Mouse (Mus musculus): ENCODE measurements around the gene Cd6. TPM values are rescaled to one million over a fixed set of nuclear protein-coding genes. Genes with fewer than 3 reads are reported as not detected.

The Cd6 gene
- polyA plus RNA-seq (2015; fragmentation: Nextera tagmentation; extraction: Ambion mirVana), result 0.56 TPM in 1 of 2 replicates, not detected in the other

GRCm38 (mm10) chr19:10829436-10830175 is at the start of gene Cd6:
Cd6 (minus strand) TSS chr19:10830058.
- no peak within 1 kb of the TSS for H3K4me2 ChIP-seq
- 86% methylated on average over 16 of the region's 16 CpGs for WGBS
- H3K36me3 ChIP-seq, result no peaks in the 10 kb centered on the region
- no peak within 1 kb of the TSS for H3K4me3 ChIP-seq
- no peaks in the 10 kb centered on the region for H3K27me3 ChIP-seq
- H3K27ac ChIP-seq, result no peak within 1 kb of the TSS
- H3K4me1 ChIP-seq (replicated peaks), result 0 out of 2 replicates have a peak, but pooled peaks cover 3% of the 10 kb centered on the region
- H3K9me3 ChIP-seq (replicated peaks), result no peaks in the 10 kb centered on the region
- H3K9ac ChIP-seq, result no peak within 1 kb of the TSS
- no peak for ATAC-seq (replicated peaks; ENCODE audit: insufficient number of reproducible peaks, insufficient read depth, low FRiP score, low read depth)

DNA sequence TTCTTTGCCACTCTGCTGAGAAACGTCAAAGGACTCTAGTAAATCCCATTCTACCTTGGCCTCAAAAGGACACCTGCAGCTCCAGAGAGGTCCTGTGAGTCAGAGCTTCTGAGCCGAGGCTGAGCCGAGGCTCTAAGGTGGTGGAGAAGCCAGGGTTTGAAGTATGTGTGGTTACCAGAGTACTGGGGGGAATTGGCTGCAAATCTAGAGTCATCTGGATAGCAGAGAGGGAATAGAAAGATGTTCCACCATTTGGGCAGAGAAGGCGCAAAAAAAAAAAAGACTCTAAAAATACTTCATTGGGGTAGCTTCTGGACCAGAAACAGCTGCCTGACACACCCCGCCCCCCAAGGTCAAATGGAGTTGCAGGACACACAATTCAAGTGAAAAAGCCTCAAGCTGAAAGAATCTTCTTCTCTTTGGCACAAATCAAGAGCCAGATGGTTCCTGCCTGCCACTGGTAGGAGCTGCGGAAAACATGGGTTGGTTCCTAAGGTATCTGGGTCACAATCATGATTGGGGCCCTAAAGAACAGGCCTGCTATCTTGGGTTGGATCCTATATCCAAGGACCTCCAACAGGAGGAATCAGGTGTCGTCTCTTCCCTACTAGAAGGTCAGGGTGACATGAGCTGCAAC is 48.5 kb upstream of the Cd6 start:
- WGBS, result 84% methylated on average over 7 of the region's 7 CpGs
- Histone ChIP-seq H3K4me3 (no peak overlapping the region), H3K9me3 (replicated peaks) (no peaks in the 10 kb centered on the region), H3K27ac (no peak overlapping the region), H3K27me3 (no peaks in the 10 kb centered on the region), H3K4me1 (replicated peaks) (peaks cover 26% of the 10 kb centered on the region), H3K36me3 (peaks cover 17% of the 10 kb centered on the region), H3K4me2 (no peak overlapping the region), H3K9ac (no peak overlapping the region)
- no peak for ATAC-seq (replicated peaks; ENCODE audit: insufficient number of reproducible peaks, insufficient read depth, low FRiP score, low read depth)

- no peak overlapping the region for H3K27ac ChIP-seq
- H3K4me2 ChIP-seq, result no peak overlapping the region
- peaks cover 19% of the 10 kb centered on the region for H3K4me1 ChIP-seq (replicated peaks)
- no peaks in the 10 kb centered on the region for H3K27me3 ChIP-seq
- 69% methylated on average over 14 of the region's 14 CpGs for WGBS
- H3K9ac ChIP-seq, result no peak overlapping the region
- ATAC-seq (replicated peaks; ENCODE audit: insufficient number of reproducible peaks, insufficient read depth, low FRiP score, low read depth), result no peak
- peaks cover 35% of the 10 kb centered on the region for H3K36me3 ChIP-seq
- no peak overlapping the region for H3K4me3 ChIP-seq
- H3K9me3 ChIP-seq (replicated peaks), result no peaks in the 10 kb centered on the region
Observed at GRCm38 (mm10) chr19:10871328-10871961, 41.6 kb upstream of the Cd6 start.

DNA sequence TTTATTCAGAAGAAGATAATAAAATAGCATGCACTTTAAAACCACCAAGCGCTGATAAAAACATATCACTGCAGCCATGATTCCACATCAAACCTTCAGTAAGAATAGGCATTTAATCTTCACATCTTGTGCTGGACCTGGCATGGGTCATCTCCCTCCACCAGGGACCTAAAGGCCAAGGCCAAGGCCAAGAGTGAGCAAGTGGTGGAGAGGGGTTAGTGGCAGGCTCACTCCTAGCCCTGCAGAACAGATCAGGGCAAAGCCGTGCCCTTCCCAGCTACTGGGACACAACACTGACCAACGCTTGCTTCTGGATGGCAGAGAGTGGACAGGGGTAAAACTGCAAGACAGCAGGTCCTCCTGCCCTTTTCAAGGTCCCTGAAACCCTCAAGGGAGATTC is 40.8 kb upstream of the Cd6 start:
- Histone ChIP-seq H3K36me3 (peaks cover 40% of the 10 kb centered on the region), H3K27me3 (no peaks in the 10 kb centered on the region), H3K4me1 (replicated peaks) (peaks cover 19% of the 10 kb centered on the region), H3K9me3 (replicated peaks) (no peaks in the 10 kb centered on the region), H3K27ac (no peak overlapping the region), H3K4me3 (no peak overlapping the region), H3K4me2 (no peak overlapping the region), H3K9ac (no peak overlapping the region)
- no peak for ATAC-seq (replicated peaks; ENCODE audit: insufficient number of reproducible peaks, insufficient read depth, low FRiP score, low read depth)
- WGBS, result 82% methylated on average over 3 of the region's 3 CpGs

GRCm38 (mm10) chr19:10869886-10870527 is 40.1 kb upstream of the Cd6 start, which contains the start of gene Tmem132a:
Tmem132a (minus strand) TSS chr19:10869940.
- H3K36me3 ChIP-seq, result peaks cover 47% of the 10 kb centered on the region
- peak within 1 kb of the TSS; percentile 81 for H3K4me3 ChIP-seq
- peak within 1 kb of the TSS; percentile 76 for H3K27ac ChIP-seq
- H3K9me3 ChIP-seq (replicated peaks), result no peaks in the 10 kb centered on the region
- peak within 1 kb of the TSS; percentile 77 for H3K9ac ChIP-seq
- WGBS, result 3% methylated on average over 8 of the region's 8 CpGs
- H3K4me1 ChIP-seq (replicated peaks), result peaks cover 19% of the 10 kb centered on the region
- peak within 1 kb of the TSS; percentile 79 for H3K4me2 ChIP-seq
- H3K27me3 ChIP-seq, result no peaks in the 10 kb centered on the region
- no peak; the same call in 1 of the 2 replicates for ATAC-seq (replicated peaks; ENCODE audit: insufficient number of reproducible peaks, insufficient read depth, low FRiP score, low read depth)

GRCm38 (mm10) chr19:10869241-10869885 is 39.5 kb upstream of the Cd6 start:
- Histone ChIP-seq H3K4me1 (replicated peaks) (peaks cover 19% of the 10 kb centered on the region), H3K4me2 (peak overlapping the region; percentile 79), H3K27me3 (no peaks in the 10 kb centered on the region), H3K27ac (peak overlapping the region; percentile 76), H3K4me3 (peak overlapping the region; percentile 81), H3K9ac (peak overlapping the region; percentile 77), H3K9me3 (replicated peaks) (no peaks in the 10 kb centered on the region), H3K36me3 (peaks cover 53% of the 10 kb centered on the region)
- ATAC-seq (replicated peaks; ENCODE audit: insufficient number of reproducible peaks, insufficient read depth, low FRiP score, low read depth), result peak; percentile 88
- WGBS, result under 1% methylated on average over 42 of the region's 43 CpGs

- H3K36me3 ChIP-seq, result peaks cover 54% of the 10 kb centered on the region
- peak overlapping the region; percentile 77 for H3K9ac ChIP-seq
- WGBS, result 2% methylated on average over 17 of the region's 17 CpGs
- H3K9me3 ChIP-seq (replicated peaks), result no peaks in the 10 kb centered on the region
- peak overlapping the region; percentile 81 for H3K4me3 ChIP-seq
- H3K4me2 ChIP-seq, result peak overlapping the region; percentile 79
- ATAC-seq (replicated peaks; ENCODE audit: insufficient number of reproducible peaks, insufficient read depth, low FRiP score, low read depth), result no peak
- peak overlapping the region; percentile 76; the same call in 1 of the 2 replicates for H3K27ac ChIP-seq
- H3K4me1 ChIP-seq (replicated peaks), result peaks cover 19% of the 10 kb centered on the region
- no peaks in the 10 kb centered on the region for H3K27me3 ChIP-seq
Observed at GRCm38 (mm10) chr19:10868623-10869141, 38.8 kb upstream of the Cd6 start.

GRCm38 (mm10) chr19:10867946-10868622 is 38.2 kb upstream of the Cd6 start:
- Histone ChIP-seq H3K27ac (no peak overlapping the region), H3K4me3 (peak overlapping the region; percentile 81), H3K36me3 (peaks cover 54% of the 10 kb centered on the region), H3K9ac (peak overlapping the region; percentile 11; the same call in 1 of the 2 replicates), H3K4me2 (peak overlapping the region; percentile 79), H3K9me3 (replicated peaks) (no peaks in the 10 kb centered on the region), H3K27me3 (no peaks in the 10 kb centered on the region), H3K4me1 (replicated peaks) (peaks cover 19% of the 10 kb centered on the region)
- WGBS, result 35% methylated on average over 5 of the region's 5 CpGs
- no peak for ATAC-seq (replicated peaks; ENCODE audit: insufficient number of reproducible peaks, insufficient read depth, low FRiP score, low read depth)

DNA sequence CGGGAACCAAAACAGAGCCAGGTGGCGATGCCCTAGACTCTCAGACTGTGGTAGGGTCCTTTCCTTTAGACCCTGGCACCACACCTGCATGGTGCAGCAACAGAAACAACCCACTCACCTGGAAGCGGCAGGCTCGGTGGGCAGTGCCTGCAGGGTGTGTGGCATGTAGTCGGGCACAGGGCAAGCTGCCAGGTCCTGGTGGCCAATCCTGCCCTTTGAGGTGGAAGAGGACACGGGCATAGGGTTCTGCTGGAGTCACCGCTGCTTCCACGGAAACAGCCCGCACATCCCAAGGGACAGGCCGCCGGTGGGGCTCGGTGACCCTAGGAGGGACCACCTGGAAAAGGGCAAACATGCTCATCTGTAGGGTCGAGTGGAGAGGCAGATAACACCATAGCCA is 36.5 kb upstream of the Cd6 start:
- H3K36me3 ChIP-seq, result peaks cover 53% of the 10 kb centered on the region
- H3K4me1 ChIP-seq (replicated peaks), result peaks cover 19% of the 10 kb centered on the region
- H3K9me3 ChIP-seq (replicated peaks), result no peaks in the 10 kb centered on the region
- no peaks in the 10 kb centered on the region for H3K27me3 ChIP-seq
- H3K4me3 ChIP-seq, result no peak overlapping the region
- H3K4me2 ChIP-seq, result no peak overlapping the region
- no peak for ATAC-seq (replicated peaks; ENCODE audit: insufficient number of reproducible peaks, insufficient read depth, low FRiP score, low read depth)
- 93% methylated on average over 13 of the region's 13 CpGs for WGBS
- no peak overlapping the region for H3K27ac ChIP-seq
- no peak overlapping the region for H3K9ac ChIP-seq

DNA sequence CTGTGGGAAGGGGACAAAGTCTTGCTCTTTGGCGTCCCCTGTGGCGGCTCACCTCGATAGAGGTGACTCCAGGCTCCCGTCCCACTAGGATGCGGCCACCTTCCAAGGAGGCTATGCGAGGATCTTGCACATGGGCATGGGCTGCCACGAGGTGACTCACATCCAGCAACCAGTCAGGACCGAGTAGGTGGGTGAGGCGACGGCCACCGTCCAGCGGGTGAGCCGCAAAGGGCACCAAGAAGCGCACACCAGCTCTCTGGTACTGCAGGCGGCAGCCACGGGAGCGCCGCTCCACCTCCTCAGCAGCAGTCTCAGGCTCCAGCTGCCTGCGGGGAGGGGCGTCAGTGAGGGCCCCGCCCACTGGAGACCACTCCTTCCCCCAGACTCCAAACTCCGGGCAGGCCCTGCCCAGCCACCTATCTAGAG is 30.2 kb upstream of the Cd6 start:
- H3K4me3 ChIP-seq, result no peak overlapping the region
- no peak overlapping the region for H3K27ac ChIP-seq
- H3K4me1 ChIP-seq (replicated peaks), result no peaks in the 10 kb centered on the region
- no peak overlapping the region for H3K4me2 ChIP-seq
- 45% methylated on average over 22 of the region's 22 CpGs for WGBS
- H3K9ac ChIP-seq, result no peak overlapping the region
- H3K9me3 ChIP-seq (replicated peaks), result no peaks in the 10 kb centered on the region
- H3K27me3 ChIP-seq, result no peaks in the 10 kb centered on the region
- no peak for ATAC-seq (replicated peaks; ENCODE audit: insufficient number of reproducible peaks, insufficient read depth, low FRiP score, low read depth)
- H3K36me3 ChIP-seq, result peaks cover 74% of the 10 kb centered on the region
